Mouse (Mus musculus) neural tube, embryonic 11.5 days (tissue): ENCODE measurements at regions not wholly inside any gene's neighbourhood (a gene's known extent, or its start where the extent isn't known, plus 50 kb on each side); places are given as distances from the start of the nearest gene placed in this dataset.

Experiments
- ATAC-seq: fragments of 200-750 bp; cut with Nextera tagmentation; 2 replicates; pipeline ENCODE4 v1.8.0; 2017; ENCODE audit warnings: moderate number of reproducible peaks, mild to moderate bottlenecking, moderate TSS enrichment, moderate library complexity; ENCODE audit not compliant: insufficient read depth, low FRiP score, low TSS enrichment
- DNase-seq: peaks from one replicate; pipeline ENCODE4 v3.0.0-alpha.2; 2015; ENCODE audit warnings: low spot score
- H3K27ac ChIP-seq: fragments of 300-500 bp; sonication (generic); 2 replicates; pipeline ENCODE4 v1.5.1; 2014; ENCODE audit warnings: low read depth, mild to moderate bottlenecking, low read length
- H3K27me3 ChIP-seq: fragments of 300-500 bp; sonication (generic); 2 replicates; pipeline ENCODE4 v1.6.1; 2014; ENCODE audit warnings: mild to moderate bottlenecking, low read length, mixed read lengths; ENCODE audit not compliant: control insufficient read depth, insufficient read depth
- H3K36me3 ChIP-seq: fragments of 300-500 bp; sonication (generic); 2 replicates; pipeline ENCODE4 v1.6.1; 2014; ENCODE audit warnings: mild to moderate bottlenecking, low read length, moderate library complexity, mixed read lengths; ENCODE audit not compliant: control insufficient read depth, insufficient read depth
- H3K4me1 ChIP-seq: fragments of 300-500 bp; sonication (generic); 2 replicates; pipeline ENCODE4 v1.6.1; 2014; ENCODE audit warnings: low read length, mixed read lengths; ENCODE audit not compliant: control insufficient read depth, insufficient read depth
- H3K4me2 ChIP-seq: fragments of 300-500 bp; sonication (generic); 2 replicates; pipeline ENCODE4 v1.6.1; 2014; ENCODE audit warnings: low read depth, mild to moderate bottlenecking, moderate library complexity
- H3K4me3 ChIP-seq: fragments of 300-500 bp; sonication (generic); 2 replicates; pipeline ENCODE4 v1.5.1; 2014; ENCODE audit warnings: low read depth, low read length
- H3K9ac ChIP-seq: fragments of 300-500 bp; sonication (generic); 2 replicates; pipeline ENCODE4 v1.6.1; 2014; ENCODE audit warnings: mild to moderate bottlenecking, low read length
- H3K9me3 ChIP-seq: fragments of 300-500 bp; sonication (generic); 2 replicates; pipeline ENCODE4 v1.6.1; 2016; ENCODE audit warnings: low read length; ENCODE audit not compliant: control insufficient read depth
- WGBS: fragments of 180-500 bp; shearing (Covaris S2); extraction: QIAGEN DNeasy Blood & Tissue Kit; methylation state at CpG from one replicate; pipeline ENCODE4 v1.1.7; 2014; 5-methylcytosine and 5-hydroxymethylcytosine counted together

GRCm38 (mm10) chr7:135836808-135837733, 120.9 kb upstream of the Mki67 start:
- Histone ChIP-seq H3K4me1 (peaks cover 3% of the 10 kb centered on the region; the same call in 1 of the 2 replicates), H3K9ac (no peak overlapping the region), H3K4me3 (no peak overlapping the region), H3K27me3 (no peaks in the 10 kb centered on the region), H3K27ac (no peak overlapping the region), H3K4me2 (no peak overlapping the region), H3K36me3 (no peaks in the 10 kb centered on the region), H3K9me3 (no peaks in the 10 kb centered on the region)
- DNase-seq (peak; percentile 86), ATAC-seq (peak; percentile 68)
- 37% methylated on average over 12 of the region's 12 CpGs for WGBS

GRCm38 (mm10) chr7:135844018-135844417, 127.9 kb upstream of the Mki67 start:
- no peaks in the 10 kb centered on the region for H3K9me3 ChIP-seq
- H3K4me2 ChIP-seq, result no peak overlapping the region
- ATAC-seq, result no peak
- no peak for DNase-seq
- 67% methylated on average over 5 of the region's 5 CpGs for WGBS
- H3K36me3 ChIP-seq, result no peaks in the 10 kb centered on the region
- H3K4me1 ChIP-seq, result no peaks in the 10 kb centered on the region; the same call in 1 of the 2 replicates
- H3K4me3 ChIP-seq, result no peak overlapping the region
- no peaks in the 10 kb centered on the region for H3K27me3 ChIP-seq
- H3K9ac ChIP-seq, result no peak overlapping the region
- H3K27ac ChIP-seq, result no peak overlapping the region

- H3K9ac ChIP-seq, result no peak overlapping the region
- H3K4me1 ChIP-seq, result no peaks in the 10 kb centered on the region; the same call in 1 of the 2 replicates
- H3K4me3 ChIP-seq, result no peak overlapping the region
- no peaks in the 10 kb centered on the region for H3K9me3 ChIP-seq
- H3K36me3 ChIP-seq, result no peaks in the 10 kb centered on the region
- H3K27me3 ChIP-seq, result no peaks in the 10 kb centered on the region
- H3K4me2 ChIP-seq, result no peak overlapping the region
- WGBS, result 79% methylated on average over 9 of the region's 9 CpGs
- no peak overlapping the region for H3K27ac ChIP-seq
- ATAC-seq, result no peak
- DNase-seq, result no peak
Observed at GRCm38 (mm10) chr7:135847304-135847703, 131.1 kb upstream of the Mki67 start.

- no peak overlapping the region for H3K9ac ChIP-seq
- DNase-seq (no peak), ATAC-seq (no peak)
- H3K4me3 ChIP-seq, result no peak overlapping the region
- H3K27me3 ChIP-seq, result 0 out of 2 replicates have a peak, but pooled peaks cover 2% of the 10 kb centered on the region
- H3K4me1 ChIP-seq, result no peaks in the 10 kb centered on the region; the same call in 1 of the 2 replicates
- no peak overlapping the region for H3K27ac ChIP-seq
- no peaks in the 10 kb centered on the region for H3K9me3 ChIP-seq
- WGBS, result 36% methylated on average over 4 of the region's 4 CpGs
- H3K4me2 ChIP-seq, result no peak overlapping the region
- H3K36me3 ChIP-seq, result no peaks in the 10 kb centered on the region
Observed at GRCm38 (mm10) chr7:135848170-135848569, 132.0 kb upstream of the Mki67 start.

- DNase-seq, result no peak
- no peak for ATAC-seq
- H3K9ac ChIP-seq, result no peak overlapping the region
Observed at GRCm38 (mm10) chr7:135848833-135849232, 132.7 kb upstream of the Mki67 start.

GRCm38 (mm10) chr7:135853127-135853813, 137.1 kb upstream of the Mki67 start:
- DNase-seq, result peak; percentile 71
- H3K9ac ChIP-seq, result peak overlapping the region; percentile 24; the same call in 1 of the 2 replicates
- no peaks in the 10 kb centered on the region for H3K36me3 ChIP-seq
- peak overlapping the region; percentile 16 for H3K4me3 ChIP-seq
- ATAC-seq, result peak; percentile 71
- H3K9me3 ChIP-seq, result no peaks in the 10 kb centered on the region
- peaks cover 4% of the 10 kb centered on the region for H3K4me1 ChIP-seq
- H3K4me2 ChIP-seq, result peak overlapping the region; percentile 42
- H3K27me3 ChIP-seq, result 0 out of 2 replicates have a peak, but pooled peaks cover 2% of the 10 kb centered on the region
- no peak overlapping the region for H3K27ac ChIP-seq
- WGBS, result 7% methylated on average over 38 of the region's 39 CpGs

More at GRCm38 (mm10) chr7:135848833-135849232, 132.7 kb upstream of the Mki67 start:
- Histone ChIP-seq H3K4me3 (no peak overlapping the region), H3K36me3 (no peaks in the 10 kb centered on the region), H3K4me1 (peaks cover 1% of the 10 kb centered on the region), H3K27me3 (0 out of 2 replicates have a peak, but pooled peaks cover 2% of the 10 kb centered on the region), H3K27ac (no peak overlapping the region), H3K9me3 (no peaks in the 10 kb centered on the region), H3K4me2 (no peak overlapping the region)
- WGBS, result 67% methylated on average over 5 of the region's 5 CpGs

- ATAC-seq, result no peak
- Histone ChIP-seq H3K4me1 (peaks cover 4% of the 10 kb centered on the region), H3K36me3 (no peaks in the 10 kb centered on the region), H3K27ac (no peak overlapping the region), H3K27me3 (0 out of 2 replicates have a peak, but pooled peaks cover 2% of the 10 kb centered on the region), H3K4me3 (peak overlapping the region; percentile 16), H3K9me3 (no peaks in the 10 kb centered on the region), H3K4me2 (peak overlapping the region; percentile 42), H3K9ac (peak overlapping the region; percentile 24; the same call in 1 of the 2 replicates)
- DNase-seq, result no peak
- 23% methylated on average over 10 of the region's 10 CpGs for WGBS
Observed at GRCm38 (mm10) chr7:135853814-135854324, 137.7 kb upstream of the Mki67 start.

- H3K4me1 ChIP-seq, result peaks cover 11% of the 10 kb centered on the region; the same call in 1 of the 2 replicates
- no peaks in the 10 kb centered on the region for H3K27me3 ChIP-seq
- no peak overlapping the region for H3K4me3 ChIP-seq
- ATAC-seq (no peak), DNase-seq (no peak)
- WGBS, result 73% methylated on average over 4 of the region's 4 CpGs
- H3K27ac ChIP-seq, result no peak overlapping the region
- H3K36me3 ChIP-seq, result no peaks in the 10 kb centered on the region
- H3K4me2 ChIP-seq, result no peak overlapping the region
- no peaks in the 10 kb centered on the region for H3K9me3 ChIP-seq
- no peak overlapping the region for H3K9ac ChIP-seq
Observed at GRCm38 (mm10) chr7:135860288-135860687, 144.1 kb upstream of the Mki67 start.
